Mouse (Mus musculus) left cerebral cortex, postnatal 36 days (tissue): Measurements from ENCODE around the gene Speg. TPM values are rescaled to one million over a fixed set of nuclear protein-coding genes. Genes with fewer than 3 reads are reported as not detected.

Source experiments
- DNase-seq, 2 experiments: peaks; one replicate each; pipeline ENCODE4 v3.0.0; 2021 to 2022; ENCODE audit warnings: low spot score in 2 of 2, mixed read lengths in 1 of 2
- intact Hi-C: fragments of 180-260 bp; cut with DNase I; formaldehyde crosslinking; loops from one replicate; pipeline ENCODE4 v1.15.1; 2025
- total RNA-seq, 2 experiments: library from RNA; stranded (reverse); gene quantifications; 2 replicates each; pipeline ENCODE4 v1.2.3; 2021

Gene Speg
- total RNA-seq, 2 experiments from 2014 or later = 173 to 212 TPM

DNA sequence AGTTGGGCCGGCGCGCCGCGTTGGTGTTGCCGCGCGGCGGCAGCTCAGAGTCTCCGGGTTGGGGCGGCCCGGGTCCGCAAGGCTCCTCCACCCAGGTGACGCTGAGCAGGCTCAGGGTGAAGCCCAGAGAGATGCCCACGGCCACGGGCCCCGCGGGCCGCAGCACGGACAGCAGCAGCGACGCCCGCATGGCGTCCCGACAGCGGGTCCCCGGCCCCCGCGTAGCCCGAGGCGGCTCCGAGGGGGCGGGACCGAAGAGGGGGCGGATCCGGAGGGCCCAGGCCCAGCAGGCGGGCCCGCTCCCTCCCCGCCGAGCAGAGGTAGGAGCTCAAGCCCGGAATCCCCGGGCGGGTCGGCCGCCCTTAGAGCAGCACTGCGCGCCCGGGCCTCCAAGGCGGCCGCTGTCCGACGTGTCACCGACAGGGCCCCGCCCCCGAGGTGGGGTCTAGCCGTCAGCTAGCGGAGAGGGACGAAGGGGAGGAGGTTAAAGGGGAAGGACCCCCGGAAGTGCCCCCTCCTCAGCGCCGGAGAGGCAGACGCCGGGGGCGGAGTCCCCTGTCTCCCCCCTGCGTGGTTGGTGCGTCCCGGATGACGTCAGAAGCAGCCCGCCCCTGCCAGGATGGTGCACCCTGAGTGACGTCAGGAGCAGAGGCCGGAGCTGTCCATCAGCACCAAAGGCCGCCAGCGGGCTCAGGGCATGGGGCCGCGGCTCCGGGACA lies 104.0 kb downstream of the Speg start, which contains the start of the genes Chpf and Tmem198:
Gene Chpf, minus strand, starts transcription at position 392 of the 719 bp plus-strand sequence.
Gene Tmem198, plus strand, starts transcription at position 617 of the 719 bp plus-strand sequence.
- DNase-seq = peak; percentile 97 to 98
- intact Hi-C loops = loop anchor here (2.0 kb wide), 2 partner anchors 80 to 118 kb away; no protein-coding TSS in a partner anchor

DNA sequence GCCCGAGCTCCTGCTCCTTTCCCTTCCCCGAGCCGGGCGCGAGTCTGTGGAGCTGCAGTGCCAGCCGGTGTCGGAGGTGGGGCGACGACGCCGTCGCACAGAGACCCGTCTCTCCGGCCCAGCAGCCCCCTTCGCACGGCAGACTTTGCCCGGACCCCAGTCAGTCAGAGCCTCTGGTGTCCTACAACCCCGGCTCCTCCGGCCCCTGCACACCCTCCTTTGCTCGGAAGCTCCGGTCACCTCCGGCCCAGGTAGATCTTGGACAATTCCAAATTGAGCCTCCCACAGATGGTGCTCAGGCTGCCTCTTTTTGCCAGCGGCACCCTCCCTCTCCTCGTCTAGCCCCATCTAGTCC lies 104.5 kb downstream of the Speg start:
- no peak for DNase-seq
- intact Hi-C loops = loop anchor here (2.0 kb wide), 2 partner anchors 79 to 117 kb away; no protein-coding TSS in a partner anchor

- intact Hi-C loops = no loop called here
- no peak for DNase-seq
Observed at GRCm38 (mm10) chr1:75480036-75480435, 104.9 kb downstream of the Speg start.

GRCm38 (mm10) chr1:75480735-75481134 lies 105.6 kb downstream of the Speg start:
- DNase-seq = no peak
- intact Hi-C loops = loop anchor here (1.0 kb wide), 1 partner anchor 24 kb away; no protein-coding TSS in a partner anchor

Other genes starting within 250 kb of the Speg start
- under 1 TPM; 0.84 to 0.88 TPM for gene Slc23a3, start 241.4 kb upstream of the Speg start, total RNA-seq
- 10 to 100 TPM; 28.8 to 32.6 TPM for gene Cnppd1, start 232.6 kb upstream of the Speg start, total RNA-seq
- gene Retreg2, start 232.5 kb upstream of the Speg start, total RNA-seq = 100 to 1,000 TPM; 184 to 202 TPM
- gene Zfand2b, start 206.7 kb upstream of the Speg start, total RNA-seq = 10 to 100 TPM; 25.9 to 30.1 TPM
- gene Abcb6, start 194.9 kb upstream of the Speg start, total RNA-seq = 10 to 100 TPM; 22.8 to 24.7 TPM
- gene Ankzf1, start 183.1 kb upstream of the Speg start, total RNA-seq = 10 to 100 TPM; 21.6 to 31.7 TPM
- 100 to 1,000 TPM; 138 to 146 TPM for gene Atg9a, start 183.1 kb upstream of the Speg start, total RNA-seq
- gene Glb1l, start 164.5 kb upstream of the Speg start, total RNA-seq = 10 to 100 TPM; 10.4 to 15.8 TPM
- gene Stk16, start 164.5 kb upstream of the Speg start, total RNA-seq = 10 to 100 TPM; 80.3 to 85.9 TPM
- 100 to 1,000 TPM; 579 to 672 TPM for gene Tuba4a, start 155.4 kb upstream of the Speg start, total RNA-seq
- not detected for gene A630095N17Rik, start 143.2 kb upstream of the Speg start, total RNA-seq
- 10 to 100 TPM; 91.6 to 97.6 TPM for gene Dnajb2, start 138.9 kb upstream of the Speg start, total RNA-seq
- 100 to 1,000 TPM; 468 to 499 TPM for gene Ptprn, start 110.8 kb upstream of the Speg start, total RNA-seq
- gene Resp18, start 96.9 kb upstream of the Speg start, total RNA-seq = 100 to 1,000 TPM; 122 to 146 TPM
- gene Dnpep, start 57.3 kb upstream of the Speg start, total RNA-seq = 10 to 100 TPM; 51.9 to 55.9 TPM
- 1 to 10 TPM in 1 of 2 experiments, under 1 TPM in 1; 0.84 to 1.5 TPM for gene Des, start 15.0 kb upstream of the Speg start, total RNA-seq
- 10 to 100 TPM; 50.0 to 59.0 TPM for gene Gmppa, start 60.6 kb downstream of the Speg start, total RNA-seq
- gene Asic4, start 75.1 kb downstream of the Speg start, total RNA-seq = 10 to 100 TPM; 13.2 to 15.7 TPM
- 10 to 100 TPM; 75.3 to 86.3 TPM for gene Chpf, start 104.0 kb downstream of the Speg start, total RNA-seq
- gene Tmem198, start 104.2 kb downstream of the Speg start, total RNA-seq = 100 to 1,000 TPM in 1 of 2 experiments, 10 to 100 TPM in 1; 94.2 to 105 TPM
- 10 to 100 TPM; 25.4 to 33.2 TPM for gene Obsl1, start 131.2 kb downstream of the Speg start, total RNA-seq
- 10 to 100 TPM; 18.6 to 30.8 TPM for gene Inha, start 131.8 kb downstream of the Speg start, total RNA-seq
- gene Stk11ip, start 146.2 kb downstream of the Speg start, total RNA-seq = 10 to 100 TPM; 29.2 to 38.0 TPM
- gene Slc4a3, start 171.0 kb downstream of the Speg start, total RNA-seq = 100 to 1,000 TPM; 176 to 200 TPM